Mouse (Mus musculus): ENCODE measurements around the gene Ctnna3.

The Ctnna3 gene

DNA sequence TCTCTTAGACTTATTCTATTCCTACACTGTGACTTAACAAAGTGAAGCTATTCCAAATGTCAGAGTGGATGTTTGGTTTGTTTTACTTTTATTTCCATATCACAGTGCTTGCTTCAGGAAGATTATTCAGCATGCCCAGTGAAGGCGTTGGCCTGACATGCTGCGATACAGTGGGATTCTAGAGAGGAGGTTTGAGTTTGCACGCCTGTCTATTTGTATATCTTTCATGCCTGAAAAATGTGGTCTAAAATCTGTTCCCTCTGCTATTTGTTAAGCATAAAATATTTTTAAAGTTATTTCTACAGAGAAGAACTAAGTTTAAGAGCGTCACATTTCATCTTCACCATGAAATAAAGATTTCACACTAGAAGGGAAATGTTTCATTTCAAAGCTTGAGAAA is 813.5 kb downstream of the Ctnna3 start:
- DNase-seq, result no peak

DNA sequence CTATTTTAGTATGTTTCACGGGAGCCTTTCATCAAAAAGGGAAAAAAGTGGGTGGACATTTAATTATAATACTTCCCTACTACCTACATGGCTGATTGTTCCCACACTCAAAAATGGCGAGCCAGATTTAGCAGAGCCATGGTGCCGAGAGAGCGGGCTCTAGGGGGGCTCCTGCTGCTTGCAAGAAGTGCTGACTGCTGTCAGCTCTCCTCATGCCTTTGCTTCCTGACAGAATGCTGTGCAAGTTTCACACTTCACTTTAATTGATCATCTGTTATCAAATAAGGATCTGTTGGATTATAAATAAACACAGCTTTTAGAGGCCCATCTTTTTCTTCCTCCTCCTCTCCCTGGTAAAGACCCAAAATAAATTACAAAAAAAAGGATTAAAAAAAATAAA is 838.3 kb downstream of the Ctnna3 start:
- DNase-seq, result no peak

DNA sequence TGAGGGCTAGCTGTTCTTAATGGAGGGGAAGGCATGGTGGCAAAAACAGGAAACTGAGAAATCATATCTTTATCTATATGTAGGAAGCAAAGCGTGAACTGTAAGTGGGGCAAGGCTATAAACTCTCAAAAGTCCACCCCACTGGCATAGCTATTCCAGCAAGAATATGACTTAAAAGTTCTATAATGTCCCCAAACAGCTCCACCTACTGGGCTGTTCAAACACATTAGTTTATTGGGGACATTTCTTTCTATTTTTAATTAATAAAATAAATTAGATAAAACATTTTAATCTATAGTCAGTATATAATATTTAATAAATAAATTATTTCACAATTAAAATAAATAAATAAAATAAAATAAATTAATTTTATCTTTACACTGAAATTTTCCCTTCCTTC is 845.2 kb downstream of the Ctnna3 start:
- no peak for DNase-seq

DNA sequence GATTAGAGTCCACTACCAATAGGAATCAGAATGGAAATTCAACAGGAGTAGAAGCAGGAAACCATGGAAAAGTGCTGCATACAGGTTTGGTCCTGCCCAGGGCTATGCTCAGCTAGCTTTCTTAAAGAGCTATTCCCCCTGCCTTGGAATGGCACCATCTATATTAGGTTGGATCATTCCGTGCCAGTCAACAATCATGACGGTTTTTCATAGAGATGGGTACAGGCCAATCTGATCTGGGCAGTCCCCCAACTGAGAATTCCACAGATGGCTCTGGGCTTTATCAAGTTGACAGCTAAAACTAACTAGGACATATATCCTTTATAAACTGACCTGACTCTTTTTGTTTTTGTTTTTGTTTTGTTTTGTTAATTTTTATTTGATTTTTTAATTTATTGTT is 848.9 kb downstream of the Ctnna3 start:
- no peak for DNase-seq

DNA sequence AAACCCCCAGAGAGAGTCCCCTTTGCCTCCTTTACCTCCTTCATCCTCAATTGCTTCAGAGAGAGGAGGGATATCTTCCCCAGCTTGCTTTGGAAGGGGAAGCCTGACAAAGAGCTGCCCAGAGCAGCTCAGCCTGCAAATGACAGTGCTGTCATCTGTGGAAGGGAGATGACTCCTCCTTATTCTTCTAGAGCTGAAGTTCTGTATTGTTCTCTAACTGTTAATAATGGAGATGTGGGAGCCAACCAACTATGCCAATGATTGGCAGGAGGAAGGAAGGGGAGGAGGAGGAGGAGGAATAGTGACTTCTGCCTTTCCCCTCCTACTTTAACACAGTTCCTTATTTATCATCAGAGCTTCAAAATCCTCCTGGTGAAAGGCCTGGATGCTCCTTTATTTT is 875.9 kb downstream of the Ctnna3 start:
- DNase-seq, result no peak

DNA sequence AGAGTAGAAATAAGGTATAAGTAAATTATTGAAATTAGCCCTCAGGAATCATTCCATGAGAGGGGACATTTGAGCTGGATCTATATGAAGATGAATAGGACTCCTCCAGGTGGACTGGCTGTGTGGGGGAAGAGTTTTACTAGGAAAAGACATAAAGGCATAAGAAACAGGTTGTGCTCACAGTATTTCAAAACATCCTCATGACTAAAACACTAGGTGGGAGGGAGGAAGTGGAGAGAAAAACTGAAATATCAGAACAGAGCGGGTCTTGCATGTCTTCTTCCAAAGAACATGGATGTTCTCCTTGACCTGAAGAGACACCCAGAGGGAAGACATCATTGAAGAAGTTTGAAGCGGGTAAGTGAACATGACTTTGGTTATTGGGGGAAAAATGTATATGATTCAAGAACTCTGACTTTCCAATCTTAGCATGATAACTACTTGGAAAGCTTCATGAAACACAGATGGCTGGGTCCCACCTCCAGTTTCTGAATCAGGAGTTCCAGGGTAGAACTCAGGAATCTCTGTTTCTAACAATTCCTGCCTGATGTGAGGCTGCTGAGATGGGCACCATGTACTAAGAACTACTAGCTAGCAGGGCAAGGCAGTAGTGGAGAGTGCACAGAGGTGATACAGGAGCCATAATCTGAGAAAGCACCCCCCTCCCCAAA is 881.9 kb downstream of the Ctnna3 start:
- DNase-seq, result no peak

DNA sequence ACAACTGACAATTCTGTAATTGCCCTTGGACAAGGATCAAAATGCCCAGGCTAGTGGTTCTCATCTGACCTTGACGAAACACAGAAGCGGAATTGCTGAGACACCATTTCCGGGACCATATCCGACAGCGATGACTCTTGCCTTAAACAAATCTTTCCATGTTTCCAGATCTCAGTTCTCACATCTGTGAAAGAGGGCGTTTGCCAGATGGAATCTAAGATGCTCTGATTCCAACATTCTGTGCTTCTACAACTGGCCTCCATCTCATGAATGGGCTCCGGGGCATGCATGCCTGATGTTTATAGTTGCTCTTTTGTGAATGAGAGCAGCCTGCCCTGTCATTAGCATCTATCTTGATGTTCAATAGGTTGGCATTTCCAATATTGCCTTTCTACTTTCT is 890.4 kb downstream of the Ctnna3 start:
- no peak for DNase-seq

DNA sequence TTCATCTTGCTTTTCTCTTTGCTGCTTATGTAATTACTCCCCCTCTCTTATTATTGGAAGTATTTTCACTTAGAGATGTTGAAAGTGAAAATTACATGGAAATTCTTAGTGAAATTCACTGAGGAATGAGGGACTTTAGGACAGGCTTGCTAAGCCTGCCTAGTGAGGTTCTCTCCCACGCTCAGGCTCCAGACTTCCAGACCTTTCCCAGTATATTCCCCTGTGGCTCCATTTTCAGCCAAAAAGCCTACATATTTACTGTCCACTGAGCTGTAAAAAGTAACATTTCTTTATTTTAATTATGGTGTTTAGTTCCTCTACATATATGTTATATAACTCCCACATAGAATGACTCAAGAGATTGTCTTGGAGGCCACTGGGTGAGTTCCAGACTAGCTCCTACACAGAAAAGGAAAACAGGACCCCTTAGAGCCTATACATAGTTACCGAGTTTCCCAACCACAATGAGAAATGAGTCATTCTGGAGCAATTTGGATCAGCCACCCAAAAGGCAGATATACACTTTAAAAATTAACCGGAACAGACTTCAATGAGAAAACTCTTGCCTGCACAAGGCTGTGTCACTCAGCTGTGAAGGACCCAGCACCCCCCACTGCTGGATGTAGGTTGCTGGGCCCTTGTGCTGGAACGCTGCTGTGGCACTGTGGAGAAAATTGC is 912.9 kb downstream of the Ctnna3 start:
- DNase-seq, result no peak

DNA sequence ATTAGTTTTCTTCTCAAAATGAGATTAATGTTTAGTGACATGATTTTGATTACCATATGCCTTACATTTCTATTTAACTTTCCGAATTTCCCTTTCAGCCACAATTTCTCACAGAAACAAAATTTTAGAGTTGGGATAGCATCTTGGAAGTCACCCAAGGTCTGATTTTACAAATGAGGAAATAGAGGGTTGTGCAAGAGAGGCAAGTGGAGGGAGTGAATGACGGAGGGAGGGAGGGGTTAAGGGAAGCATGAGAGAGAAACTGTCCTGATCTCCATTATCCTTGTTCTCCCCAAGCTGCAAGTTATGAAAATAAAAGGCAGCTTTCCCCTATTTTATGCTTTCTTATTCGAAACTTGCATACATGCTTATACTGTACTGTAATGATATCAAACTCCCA is 943.4 kb downstream of the Ctnna3 start:
- no peak for DNase-seq

DNA sequence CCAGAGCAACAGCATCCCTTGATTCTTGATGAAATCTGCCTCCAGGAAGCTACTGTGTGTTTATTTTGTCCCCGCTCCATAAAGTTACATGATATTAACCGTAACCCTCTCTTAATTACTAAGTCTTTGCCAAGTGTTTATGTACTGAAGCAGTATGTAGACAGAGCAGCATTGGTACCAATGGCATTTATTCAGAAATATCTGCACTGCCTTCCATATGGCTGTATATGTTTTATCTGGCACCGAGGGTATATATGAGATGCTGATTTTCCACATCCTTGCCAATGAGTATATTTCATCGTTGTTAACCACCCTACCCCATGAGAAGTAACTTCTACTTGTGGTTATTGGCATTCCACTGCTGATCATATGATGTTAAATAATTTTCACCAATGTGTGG is 947.9 kb downstream of the Ctnna3 start:
- DNase-seq, result no peak

DNA sequence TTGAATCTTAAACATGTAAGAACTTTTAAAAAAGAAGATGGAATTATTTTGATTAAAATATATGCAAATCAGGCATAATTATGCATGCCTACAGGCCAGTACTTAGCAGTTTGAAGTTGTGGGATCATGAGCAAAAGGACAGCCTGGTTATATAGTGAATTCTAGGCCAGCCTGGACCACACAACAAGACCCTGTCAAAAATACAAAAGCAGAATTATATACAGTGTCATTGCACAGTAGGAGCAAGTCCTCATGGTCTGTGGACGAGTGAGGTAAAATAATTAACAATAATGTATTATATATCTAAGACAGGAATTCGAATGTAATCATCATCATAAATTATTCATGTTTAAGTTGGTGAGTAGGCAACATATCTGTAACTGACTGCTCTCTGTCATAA is 966.7 kb downstream of the Ctnna3 start:
- peak; percentile 72 for DNase-seq

DNA sequence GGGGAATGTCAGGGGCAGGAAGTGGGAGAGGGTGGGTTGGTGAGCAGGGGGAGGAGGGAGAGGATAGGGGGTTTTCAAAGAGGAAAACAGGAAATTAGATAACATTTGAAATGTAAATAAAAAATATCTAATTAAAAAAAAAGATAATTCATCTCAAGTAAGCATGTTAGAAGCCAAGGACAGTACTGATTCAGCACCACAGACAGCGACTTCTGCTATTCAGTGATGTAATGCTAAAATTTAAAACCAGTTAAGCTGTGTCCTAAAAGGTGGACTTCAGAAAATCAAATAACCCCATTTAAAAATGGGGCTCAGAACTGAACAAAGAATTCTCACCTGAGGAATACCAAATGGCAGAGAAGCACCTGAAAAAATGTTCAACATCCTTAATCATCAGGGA is 988.5 kb downstream of the Ctnna3 start:
- DNase-seq, result peak; percentile 7

DNA sequence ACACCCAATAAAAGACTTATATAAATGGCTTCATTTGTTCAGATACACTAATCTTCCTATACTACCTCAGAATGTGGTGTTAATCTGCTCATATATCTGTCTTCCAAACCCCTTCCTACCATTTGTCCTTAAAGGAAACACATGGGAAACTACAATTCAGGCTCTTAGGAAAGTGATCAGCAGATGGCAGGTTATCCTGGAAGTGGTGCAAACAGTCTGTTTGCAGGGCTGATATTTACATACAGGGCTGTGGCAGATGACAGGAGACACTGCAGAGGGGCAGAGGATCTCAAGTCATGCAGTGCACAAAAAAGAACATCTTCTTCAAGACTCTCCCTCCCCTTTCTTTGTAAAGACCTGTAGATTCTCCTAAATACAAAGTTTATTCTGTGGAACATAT is 1008.8 kb downstream of the Ctnna3 start:
- no peak for DNase-seq

DNA sequence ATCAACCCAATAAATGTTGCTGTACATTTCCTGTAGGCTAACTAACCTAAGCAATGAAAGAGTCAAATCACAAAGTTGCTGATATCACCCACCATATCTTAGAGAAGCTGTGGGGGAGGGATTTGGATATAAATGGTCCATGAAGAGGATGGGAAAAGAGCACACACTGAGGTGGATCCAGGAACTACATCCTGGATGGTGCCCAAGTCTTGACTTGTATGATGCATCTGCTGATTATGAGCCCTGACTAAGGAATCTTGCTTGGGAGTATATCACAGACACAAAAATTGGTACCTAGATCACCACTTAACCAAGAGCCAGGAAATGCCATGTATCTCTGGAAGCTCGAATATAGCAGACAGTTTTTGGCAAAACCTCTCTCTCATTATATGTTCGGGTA is 1018.7 kb downstream of the Ctnna3 start:
- no peak for DNase-seq

DNA sequence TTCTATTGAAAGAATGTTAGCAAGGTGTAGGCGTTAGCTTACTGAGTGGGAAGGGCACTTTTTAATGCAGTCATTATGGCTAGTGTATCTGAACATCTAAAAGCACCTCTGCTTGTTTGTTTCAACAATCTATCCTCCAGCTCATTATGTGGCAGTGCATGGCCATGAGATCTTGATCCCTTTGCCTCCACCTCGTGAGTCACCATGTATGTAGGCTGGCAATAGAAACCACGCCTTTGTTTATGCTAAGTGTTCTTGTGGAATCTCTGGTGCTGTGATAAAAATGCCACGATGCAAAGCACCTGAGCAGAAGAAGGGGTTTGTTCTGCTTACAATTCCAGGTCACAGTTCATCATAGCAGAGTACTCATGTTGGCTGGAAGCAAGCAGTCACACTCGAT is 1053.4 kb downstream of the Ctnna3 start:
- no peak for DNase-seq

DNA sequence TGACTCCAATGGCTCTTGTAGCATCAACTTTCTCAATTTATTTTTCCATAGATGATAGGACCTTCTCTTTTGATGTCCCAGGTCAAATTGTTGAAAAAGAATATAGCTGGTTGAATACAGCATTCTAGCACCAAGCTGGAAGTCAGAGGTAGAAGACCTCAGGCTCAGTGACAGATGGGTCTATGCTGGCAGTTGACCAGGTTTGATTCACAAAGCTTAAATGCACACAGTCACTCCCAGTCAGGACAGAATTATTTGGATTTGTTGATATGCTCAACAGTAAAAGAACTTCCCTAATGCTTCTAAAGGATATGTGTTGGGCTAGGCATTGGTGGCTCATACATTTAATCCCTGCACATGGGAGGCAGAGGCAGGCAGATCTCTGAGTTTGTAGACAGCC is 1059.6 kb downstream of the Ctnna3 start:
- no peak for DNase-seq

DNA sequence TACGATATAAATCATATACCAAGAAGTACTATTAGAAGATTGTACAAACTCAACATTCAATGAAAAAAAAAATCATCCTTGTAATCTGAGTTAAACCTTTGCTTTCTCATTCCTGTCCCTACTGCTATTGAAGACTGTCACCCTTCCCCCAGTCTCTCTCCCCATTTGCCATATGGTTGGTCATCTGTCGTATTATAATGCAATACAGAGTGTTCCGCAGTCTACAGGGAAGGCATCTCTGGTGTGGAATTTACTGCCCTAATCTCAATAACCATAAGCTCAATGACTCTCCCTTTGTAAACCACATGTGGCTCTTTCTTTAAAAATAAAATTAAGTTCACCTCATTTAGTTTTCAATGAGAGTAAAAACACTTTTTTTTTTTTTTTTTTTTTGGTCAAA is 1113.7 kb downstream of the Ctnna3 start:
- DNase-seq, result no peak

DNA sequence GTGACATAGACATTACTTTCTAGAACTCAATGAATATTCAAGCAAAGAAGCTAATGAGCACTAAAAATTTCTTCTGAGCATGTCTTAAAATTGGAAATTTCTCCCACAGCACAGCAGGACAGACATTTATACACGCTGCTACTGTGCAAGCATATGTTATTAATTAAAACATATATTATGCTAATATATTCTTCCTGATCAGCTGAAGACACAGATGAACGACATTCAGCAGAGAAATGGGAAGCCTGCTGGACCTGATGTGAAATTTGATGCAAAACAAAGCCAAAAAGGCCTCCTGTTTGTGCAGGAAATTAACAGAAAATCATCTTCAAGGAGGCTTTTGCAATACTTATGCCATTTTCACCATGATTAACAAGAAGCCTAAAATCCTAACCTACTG is 1114.5 kb downstream of the Ctnna3 start:
- DNase-seq, result no peak

DNA sequence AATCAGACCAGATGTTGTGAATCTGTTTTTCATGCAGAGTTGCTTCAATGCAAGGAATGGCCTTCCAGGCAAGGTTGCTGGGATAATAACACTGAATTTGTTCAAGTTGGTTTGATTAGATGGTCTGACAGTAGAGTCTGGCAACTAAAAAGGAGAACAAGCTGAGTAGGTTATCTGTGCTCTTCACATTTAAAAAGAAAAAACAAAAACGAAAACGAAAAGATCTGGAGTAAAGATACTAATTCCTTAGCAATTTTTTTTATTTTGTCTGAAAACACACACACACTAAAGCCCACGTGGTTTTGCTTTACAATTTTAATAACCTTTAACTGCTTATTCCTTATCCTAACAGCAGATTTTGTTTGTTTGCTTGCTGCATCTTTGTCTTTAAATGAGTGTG is 1141.4 kb downstream of the Ctnna3 start:
- no peak for DNase-seq

DNA sequence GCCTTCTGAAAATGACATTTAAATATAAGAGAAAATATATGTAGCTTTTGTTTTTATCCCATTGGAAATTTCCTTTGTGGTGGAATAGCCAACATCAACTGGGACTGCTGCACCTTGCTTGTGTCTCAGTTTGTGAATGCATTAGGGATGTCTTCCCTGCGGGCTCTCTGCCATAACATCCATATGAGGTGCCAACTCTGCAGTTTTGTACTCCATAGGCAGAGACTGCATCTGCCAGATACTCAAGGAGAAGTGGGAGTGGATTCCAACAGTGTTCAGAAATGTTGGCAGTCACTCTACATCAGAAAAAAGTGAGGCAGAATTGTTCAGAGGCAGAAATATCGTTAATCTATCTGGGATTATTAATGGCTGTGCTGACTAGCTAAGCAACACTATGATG is 1158.2 kb downstream of the Ctnna3 start:
- DNase-seq, result no peak

DNA sequence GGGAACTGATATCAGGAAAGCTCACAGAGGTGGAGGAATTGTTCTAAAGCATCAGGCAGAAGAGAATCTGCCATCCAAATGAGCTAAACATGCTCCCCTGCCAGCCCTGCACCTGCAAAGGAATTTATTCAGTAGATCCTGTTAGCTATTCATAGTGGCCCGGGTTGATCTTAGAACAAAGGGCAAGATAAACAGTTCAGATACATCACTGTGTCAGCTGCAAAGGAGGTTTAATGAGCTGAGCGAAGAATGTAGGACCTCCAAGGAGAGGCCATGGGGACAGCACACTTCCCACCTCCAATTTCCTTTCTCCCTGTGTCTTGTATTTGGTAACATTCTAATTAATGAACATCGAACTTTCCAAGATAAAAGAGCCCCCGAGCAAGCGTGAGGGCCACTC is 1206.9 kb downstream of the Ctnna3 start:
- DNase-seq, result peak; percentile 64

DNA sequence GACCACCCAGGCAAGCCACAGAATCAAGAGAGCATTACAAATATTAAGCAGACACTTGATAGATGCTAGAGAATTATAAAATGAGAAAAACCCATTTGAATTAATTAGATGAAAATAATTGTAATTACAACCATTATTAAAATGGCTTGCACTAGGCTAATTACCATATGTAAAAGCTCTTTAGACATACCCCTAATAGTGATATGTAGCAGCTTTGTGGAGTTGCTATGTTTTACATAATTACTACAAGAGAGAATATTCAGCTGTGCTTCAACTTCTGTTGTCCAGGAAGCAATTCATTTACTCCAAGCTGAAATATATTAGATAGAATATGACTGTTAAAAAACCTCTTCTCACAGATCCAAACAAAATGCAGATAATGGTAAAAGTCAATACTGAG is 1209.2 kb downstream of the Ctnna3 start:
- DNase-seq, result no peak

DNA sequence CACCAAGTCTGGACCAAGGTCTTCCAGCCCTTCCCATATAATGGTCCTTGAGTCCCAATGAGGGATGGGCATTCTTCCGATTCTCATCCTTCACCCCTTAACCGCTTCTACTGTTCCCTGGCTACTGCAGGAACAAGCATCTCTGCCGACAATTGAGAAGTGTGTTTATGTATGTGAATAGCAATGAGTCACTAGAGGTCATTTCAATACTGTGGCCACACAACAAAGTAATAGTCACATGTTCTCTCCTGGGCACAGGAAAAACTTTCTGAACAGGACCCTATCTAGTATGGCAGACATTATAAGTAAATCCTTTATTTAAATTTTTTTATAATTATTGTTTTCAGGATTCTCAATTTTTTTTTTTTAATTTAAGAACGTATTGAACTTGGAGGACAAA is 1211.2 kb downstream of the Ctnna3 start:
- no peak for DNase-seq

DNA sequence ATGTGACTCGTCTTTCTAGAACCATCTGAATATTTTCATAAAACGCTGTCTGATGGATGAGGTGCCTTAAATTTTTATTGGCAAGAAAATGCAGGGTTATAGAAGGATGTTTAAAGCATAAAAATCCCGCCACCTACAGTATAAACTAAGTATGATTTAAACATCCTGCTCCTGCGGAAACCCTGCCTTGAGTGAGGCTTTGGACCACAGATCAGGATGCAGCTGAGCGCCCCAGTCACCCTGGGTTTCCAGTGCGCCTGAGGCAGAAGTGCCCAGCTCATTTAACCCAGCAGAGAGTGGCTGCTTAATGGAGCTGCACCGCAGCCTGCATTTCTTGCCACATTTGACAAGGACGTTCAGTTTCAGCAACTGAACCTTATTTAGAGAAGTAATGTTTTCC is 1211.7 kb downstream of the Ctnna3 start:
- DNase-seq, result peak; percentile 56

DNA sequence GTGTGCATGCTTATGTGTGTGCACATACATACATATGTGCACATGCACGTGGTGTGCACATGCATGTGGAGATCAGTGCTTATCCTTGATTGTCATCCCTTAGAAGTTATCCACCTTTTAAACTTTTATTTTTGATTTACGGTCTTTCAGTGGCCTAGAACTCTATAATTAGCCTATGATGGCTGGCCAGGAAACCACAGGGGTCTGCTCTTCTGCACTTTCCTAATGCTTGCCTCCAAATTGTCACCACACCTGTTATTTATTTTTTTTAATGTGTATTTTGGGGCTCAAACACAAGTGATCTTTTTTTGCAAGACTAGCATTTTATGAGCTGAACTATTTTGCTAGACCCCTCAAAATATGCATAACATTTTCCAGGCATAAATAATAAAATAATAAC is 1214.1 kb downstream of the Ctnna3 start:
- DNase-seq, result no peak

Data from retina, postnatal 1 day (tissue).